Mouse (Mus musculus) liver, embryonic 11.5 days (tissue): ENCODE measurements around the gene Susd1. TPM values are rescaled to one million over a fixed set of nuclear protein-coding genes. Genes with fewer than 3 reads are reported as not detected.

Experiments
- ATAC-seq: fragments of 200-750 bp; cut with Nextera tagmentation; replicated peaks from 2 replicates; pipeline ENCODE4 v1.8.0; 2017; ENCODE audit warnings: moderate number of reproducible peaks, mild to moderate bottlenecking, moderate TSS enrichment, moderate library complexity; ENCODE audit not compliant: low FRiP score
- DNase-seq: peaks from one replicate; pipeline ENCODE4 v3.0.0-alpha.2; 2017; ENCODE audit warnings: low spot score
- H3K27ac ChIP-seq: fragments of 300-500 bp; sonication (generic); 2 replicates; pipeline ENCODE4 v1.5.1; 2014; ENCODE audit warnings: mild to moderate bottlenecking, low read depth, low read length, control low read depth
- H3K27me3 ChIP-seq: fragments of 300-500 bp; sonication (generic); replicated peaks from 2 replicates; pipeline ENCODE4 v1.6.1; 2014; ENCODE audit warnings: low read length, mixed read lengths; ENCODE audit not compliant: control insufficient read depth, insufficient read depth
- H3K36me3 ChIP-seq: fragments of 300-500 bp; sonication (generic); 2 replicates; pipeline ENCODE4 v1.6.1; 2014; ENCODE audit warnings: mild to moderate bottlenecking, low read length, moderate library complexity, mixed read lengths; ENCODE audit not compliant: control insufficient read depth, insufficient read depth
- H3K4me1 ChIP-seq: fragments of 300-500 bp; sonication (generic); replicated peaks from 2 replicates; pipeline ENCODE4 v1.6.1; 2014; ENCODE audit warnings: low read length, mixed read lengths; ENCODE audit not compliant: control insufficient read depth, insufficient read depth
- H3K4me2 ChIP-seq: fragments of 300-500 bp; sonication (generic); 2 replicates; pipeline ENCODE4 v1.6.1; 2014; ENCODE audit warnings: mild to moderate bottlenecking, control low read depth, moderate library complexity
- H3K4me3 ChIP-seq: fragments of 300-500 bp; sonication (generic); 2 replicates; pipeline ENCODE4 v1.5.1; 2014; ENCODE audit warnings: low read depth, low read length, control low read depth
- H3K9ac ChIP-seq: fragments of 300-500 bp; sonication (generic); 2 replicates; pipeline ENCODE4 v1.6.1; 2014; ENCODE audit warnings: low read depth, low read length, control low read depth
- H3K9me3 ChIP-seq: fragments of 300-500 bp; sonication (generic); 2 replicates; pipeline ENCODE4 v1.6.1; 2016; ENCODE audit warnings: low read length, inconsistent platforms, mixed read lengths; ENCODE audit not compliant: control insufficient read depth
- WGBS: fragments of 180-500 bp; shearing (Covaris S2); extraction: QIAGEN DNeasy Blood & Tissue Kit; methylation state at CpG from one replicate; pipeline ENCODE4 v1.1.7; 2014; 5-methylcytosine and 5-hydroxymethylcytosine counted together
- polyA plus RNA-seq: library from polyadenylated mRNA; unstranded; fragments of >200 nt; fragmentation: Nextera tagmentation; extraction: Ambion mirVana; gene quantifications from 2 replicates; pipeline ENCODE4 v1.2.1, GENCODE M21; 2014

The Susd1 gene
- polyA plus RNA-seq, 1 experiment from 2014 or later, result 20.8 TPM

GRCm38 (mm10) chr4:59322733-59323132 lies 115.7 kb downstream of the Susd1 start:
- Histone ChIP-seq H3K4me2 (no peak overlapping the region), H3K36me3 (peaks cover 6% of the 10 kb centered on the region; the same call in 1 of the 2 replicates), H3K9ac (no peak overlapping the region), H3K27ac (no peak overlapping the region), H3K9me3 (no peaks in the 10 kb centered on the region), H3K27me3 (no peaks in the 10 kb centered on the region), H3K4me1 (peaks cover 27% of the 10 kb centered on the region), H3K4me3 (no peak overlapping the region)
- DNase-seq, result no peak
- 75% methylated on average over 3 of the region's 3 CpGs for WGBS
- no peak for ATAC-seq

GRCm38 (mm10) chr4:59322056-59322455 lies 116.4 kb downstream of the Susd1 start:
- Histone ChIP-seq H3K4me3 (no peak overlapping the region), H3K9me3 (no peaks in the 10 kb centered on the region), H3K27ac (no peak overlapping the region), H3K4me1 (peaks cover 27% of the 10 kb centered on the region), H3K36me3 (peaks cover 4% of the 10 kb centered on the region; the same call in 1 of the 2 replicates), H3K27me3 (no peaks in the 10 kb centered on the region), H3K9ac (no peak overlapping the region), H3K4me2 (no peak overlapping the region)
- ATAC-seq (no peak), DNase-seq (no peak)
- WGBS, result 89% methylated on average over 6 of the region's 6 CpGs

- no peak for DNase-seq
- Histone ChIP-seq H3K27me3 (no peaks in the 10 kb centered on the region), H3K36me3 (peaks cover 4% of the 10 kb centered on the region; the same call in 1 of the 2 replicates), H3K4me1 (peaks cover 27% of the 10 kb centered on the region), H3K4me3 (no peak overlapping the region), H3K27ac (no peak overlapping the region), H3K4me2 (no peak overlapping the region), H3K9me3 (no peaks in the 10 kb centered on the region), H3K9ac (no peak overlapping the region)
- ATAC-seq, result no peak
- 90% methylated on average over 12 of the region's 12 CpGs for WGBS
Measured at GRCm38 (mm10) chr4:59321181-59322008, 117.0 kb downstream of the Susd1 start.

- Histone ChIP-seq H3K27ac (no peak overlapping the region), H3K4me2 (no peak overlapping the region), H3K27me3 (no peaks in the 10 kb centered on the region), H3K4me1 (peaks cover 22% of the 10 kb centered on the region), H3K36me3 (peaks cover 4% of the 10 kb centered on the region; the same call in 1 of the 2 replicates), H3K9me3 (no peaks in the 10 kb centered on the region), H3K9ac (no peak overlapping the region), H3K4me3 (no peak overlapping the region)
- WGBS, result 70% methylated on average over 9 of the region's 9 CpGs
- DNase-seq, result no peak
- no peak for ATAC-seq
Measured at GRCm38 (mm10) chr4:59319136-59319941, 119.1 kb downstream of the Susd1 start.

- WGBS, result 86% methylated on average over 6 of the region's 6 CpGs
- no peak for DNase-seq
- no peak overlapping the region for H3K4me2 ChIP-seq
- no peak overlapping the region for H3K4me3 ChIP-seq
- peaks cover 15% of the 10 kb centered on the region for H3K4me1 ChIP-seq
- no peak for ATAC-seq
- no peak overlapping the region for H3K9ac ChIP-seq
- no peaks in the 10 kb centered on the region for H3K9me3 ChIP-seq
- H3K36me3 ChIP-seq, result peaks cover 4% of the 10 kb centered on the region; the same call in 1 of the 2 replicates
- H3K27me3 ChIP-seq, result no peaks in the 10 kb centered on the region
- H3K27ac ChIP-seq, result no peak overlapping the region
Measured at GRCm38 (mm10) chr4:59318602-59319001, 119.8 kb downstream of the Susd1 start.

GRCm38 (mm10) chr4:59315553-59316405 lies 122.7 kb downstream of the Susd1 start:
- H3K4me1 ChIP-seq, result peaks cover 12% of the 10 kb centered on the region
- H3K9me3 ChIP-seq, result no peaks in the 10 kb centered on the region
- ATAC-seq (no peak; the same call in 1 of the 2 replicates), DNase-seq (no peak)
- no peaks in the 10 kb centered on the region for H3K27me3 ChIP-seq
- WGBS, result 68% methylated on average over 15 of the region's 15 CpGs
- no peak overlapping the region for H3K27ac ChIP-seq
- peaks cover 4% of the 10 kb centered on the region; the same call in 1 of the 2 replicates for H3K36me3 ChIP-seq
- no peak overlapping the region for H3K9ac ChIP-seq
- no peak overlapping the region for H3K4me3 ChIP-seq
- no peak overlapping the region for H3K4me2 ChIP-seq

GRCm38 (mm10) chr4:59314939-59315552 lies 123.4 kb downstream of the Susd1 start:
- Histone ChIP-seq H3K9me3 (no peaks in the 10 kb centered on the region), H3K4me3 (no peak overlapping the region), H3K9ac (no peak overlapping the region), H3K27me3 (no peaks in the 10 kb centered on the region), H3K4me2 (no peak overlapping the region), H3K27ac (no peak overlapping the region), H3K36me3 (peaks cover 4% of the 10 kb centered on the region; the same call in 1 of the 2 replicates), H3K4me1 (peaks cover 12% of the 10 kb centered on the region)
- ATAC-seq (no peak; the same call in 1 of the 2 replicates), DNase-seq (no peak)
- 69% methylated on average over 3 of the region's 3 CpGs for WGBS

- H3K27me3 ChIP-seq, result no peaks in the 10 kb centered on the region
- H3K27ac ChIP-seq, result no peak overlapping the region
- DNase-seq (no peak), ATAC-seq (no peak)
- WGBS, result 82% methylated on average over 7 of the region's 7 CpGs
- no peaks in the 10 kb centered on the region for H3K9me3 ChIP-seq
- H3K9ac ChIP-seq, result no peak overlapping the region
- no peak overlapping the region for H3K4me3 ChIP-seq
- no peak overlapping the region for H3K4me2 ChIP-seq
- no peaks in the 10 kb centered on the region for H3K4me1 ChIP-seq
- no peaks in the 10 kb centered on the region for H3K36me3 ChIP-seq
Measured at GRCm38 (mm10) chr4:59312945-59313344, 125.5 kb downstream of the Susd1 start.
